Mouse (Mus musculus): ENCODE data around the gene Usp37. TPM values are rescaled to one million over a fixed set of nuclear protein-coding genes. Genes with fewer than 3 reads are reported as not detected.

Gene Usp37
- total RNA-seq, 4 experiments from 2014 or later: 14.1 to 23.0 (median 17.8) TPM

- DNase-seq: no peak
Observed at GRCm38 (mm10) chr1:74460273-74460672, 83.8 kb downstream of the Usp37 start.

- no peak for DNase-seq
Observed at GRCm38 (mm10) chr1:74452611-74453045, 91.5 kb downstream of the Usp37 start.

GRCm38 (mm10) chr1:74444538-74444937 is 99.5 kb downstream of the Usp37 start:
- no peak for DNase-seq

GRCm38 (mm10) chr1:74439166-74439876 is 104.8 kb downstream of the Usp37 start:
- DNase-seq: no peak

- peak; percentile 83 for DNase-seq
Observed at GRCm38 (mm10) chr1:74437702-74438427, 106.2 kb downstream of the Usp37 start.

GRCm38 (mm10) chr1:74435563-74435962 is 108.5 kb downstream of the Usp37 start:
- DNase-seq: no peak

- no peak for DNase-seq
Observed at GRCm38 (mm10) chr1:74434596-74434995, 109.5 kb downstream of the Usp37 start.

- no peak for DNase-seq
Observed at GRCm38 (mm10) chr1:74433220-74433619, 110.9 kb downstream of the Usp37 start.

GRCm38 (mm10) chr1:74425845-74426244 is 118.2 kb downstream of the Usp37 start:
- no peak for DNase-seq

GRCm38 (mm10) chr1:74423147-74423546 is 120.9 kb downstream of the Usp37 start:
- no peak for DNase-seq

GRCm38 (mm10) chr1:74419440-74419794 is 124.7 kb downstream of the Usp37 start:
- no peak for DNase-seq

- DNase-seq: peak; percentile 59
Observed at GRCm38 (mm10) chr1:74418747-74419439, 125.2 kb downstream of the Usp37 start.

- no peak for DNase-seq
Observed at GRCm38 (mm10) chr1:74415143-74415542, 128.9 kb downstream of the Usp37 start.

- DNase-seq: no peak
Observed at GRCm38 (mm10) chr1:74412711-74413110, 131.4 kb downstream of the Usp37 start.

GRCm38 (mm10) chr1:74411753-74412325 is 132.2 kb downstream of the Usp37 start:
- peak; percentile 84 for DNase-seq

GRCm38 (mm10) chr1:74408589-74409504 is 135.2 kb downstream of the Usp37 start, which contains the start of gene Vil1:
Gene Vil1, plus strand, starts transcription at chr1:74409376.
- no peak for DNase-seq

GRCm38 (mm10) chr1:74404206-74404605 is 139.9 kb downstream of the Usp37 start:
- DNase-seq: no peak

GRCm38 (mm10) chr1:74401015-74401702 is 142.9 kb downstream of the Usp37 start:
- no peak for DNase-seq

- no peak for DNase-seq
Observed at GRCm38 (mm10) chr1:74400531-74400930, 143.6 kb downstream of the Usp37 start.

- DNase-seq: no peak
Observed at GRCm38 (mm10) chr1:74397919-74398451, 146.1 kb downstream of the Usp37 start.
